Mouse (Mus musculus): ENCODE measurements at regions not wholly inside any gene's neighbourhood (a gene's known extent, or its start where the extent isn't known, plus 50 kb on each side); places are given as distances from the start of the nearest gene placed in this dataset.

GRCm38 (mm10) chr9:101555011-101555673 is 303.5 kb upstream of the Ppp2r3a start:
- DNase-seq (ENCODE audit: low spot score in 2 of 2): no peak

GRCm38 (mm10) chr9:101552789-101553188 is 301.2 kb upstream of the Ppp2r3a start:
- DNase-seq (ENCODE audit: low spot score in 2 of 2): no peak

DNA sequence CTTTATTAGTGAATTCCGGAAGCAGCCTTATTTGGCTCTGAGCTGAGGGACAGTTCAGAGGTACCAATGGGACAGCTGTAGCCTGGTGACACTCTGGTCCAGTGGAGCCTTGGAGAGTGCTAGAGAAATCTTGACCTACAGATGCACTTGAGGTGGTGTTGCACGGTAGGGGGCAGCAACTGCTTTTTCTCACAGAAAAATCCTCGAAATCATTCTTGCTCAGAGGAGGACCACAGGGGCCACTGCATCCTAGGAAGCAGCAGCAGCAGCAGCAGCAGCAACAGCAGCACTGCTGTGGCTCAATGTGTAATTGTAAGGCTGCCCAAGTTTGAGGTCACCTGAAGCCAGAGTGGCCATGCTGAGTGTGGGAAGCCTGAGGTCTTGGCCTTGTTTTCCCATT is 299.7 kb upstream of the Ppp2r3a start:
- no peak for DNase-seq (ENCODE audit: low spot score in 2 of 2)

DNA sequence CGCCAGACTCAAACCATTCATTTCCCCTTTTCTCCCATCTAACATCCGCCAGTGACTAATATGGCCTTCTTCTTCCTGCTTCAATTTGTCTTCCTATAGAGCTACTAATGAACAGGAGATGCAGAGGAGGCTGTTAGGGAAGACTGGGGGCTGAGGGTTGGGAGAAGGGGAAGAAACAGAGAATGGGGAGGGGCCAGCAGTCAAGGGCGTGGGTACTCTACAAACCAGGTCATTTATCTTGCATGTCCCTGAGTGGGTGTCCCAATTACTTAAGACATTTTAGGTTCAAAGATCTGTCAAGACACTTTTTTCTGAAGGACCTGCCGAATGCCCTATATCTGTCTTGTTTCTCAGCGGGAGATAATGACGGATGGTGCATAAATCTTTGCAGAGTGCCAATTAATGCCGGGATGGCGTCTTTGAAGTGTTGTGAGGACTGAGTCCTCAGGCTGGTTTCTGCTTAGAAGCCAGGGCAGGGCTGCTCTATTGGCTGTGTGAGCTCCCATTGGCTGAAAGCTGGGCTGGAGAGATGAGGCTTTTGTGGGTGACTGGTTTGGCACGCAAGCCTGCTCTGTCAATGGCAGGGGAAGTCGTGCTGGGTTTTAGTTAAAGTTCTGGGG is 294.7 kb upstream of the Ppp2r3a start:
- peak in 1 of 2 experiments; percentile 6 for DNase-seq (ENCODE audit: low spot score in 2 of 2)

- DNase-seq (ENCODE audit: low spot score in 2 of 2): no peak
Observed at GRCm38 (mm10) chr9:101518137-101518536, 266.5 kb upstream of the Ppp2r3a start.

DNA sequence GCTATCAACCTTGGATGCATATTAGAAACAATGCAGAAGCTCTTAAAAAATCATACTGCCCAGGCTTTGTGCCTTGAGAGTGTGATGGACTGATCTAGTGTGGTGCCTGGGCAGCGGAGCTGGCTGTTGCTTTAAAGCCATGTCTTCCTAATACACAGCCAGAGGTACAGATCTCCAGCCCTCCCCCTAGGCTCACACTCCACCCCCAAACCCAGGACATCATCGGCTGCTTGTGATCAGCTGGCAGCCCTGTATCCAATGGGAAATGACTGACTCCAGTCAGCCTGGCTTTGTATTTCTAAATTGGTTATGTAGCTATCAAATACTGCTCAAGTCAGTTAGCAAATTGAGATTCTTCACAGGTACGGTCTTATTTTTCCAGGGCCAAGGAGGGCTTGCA is 259.2 kb upstream of the Ppp2r3a start:
- DNase-seq (ENCODE audit: low spot score in 2 of 2): no peak

DNA sequence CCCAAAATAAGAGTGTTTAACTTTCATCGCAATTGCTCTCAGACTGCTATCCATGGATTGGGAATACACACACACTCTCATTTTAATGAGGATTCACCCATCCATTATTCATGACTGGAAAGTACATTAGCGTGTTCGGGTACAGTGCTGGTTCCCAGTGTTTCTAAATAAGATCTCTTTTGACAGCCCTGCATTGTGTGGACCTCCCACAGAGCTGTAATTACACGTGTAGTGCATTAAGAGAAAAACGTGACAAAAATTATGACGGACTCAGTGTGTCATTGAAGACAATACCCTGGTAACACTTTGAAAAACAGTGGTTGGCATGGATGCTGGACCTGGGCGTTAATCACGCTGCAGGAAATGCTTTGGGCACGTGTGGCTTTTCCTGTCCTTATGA is 257.6 kb upstream of the Ppp2r3a start:
- no peak for DNase-seq (ENCODE audit: low spot score in 2 of 2)

GRCm38 (mm10) chr9:101507023-101507690 is 255.6 kb upstream of the Ppp2r3a start:
- DNase-seq (ENCODE audit: low spot score in 2 of 2): no peak

DNA sequence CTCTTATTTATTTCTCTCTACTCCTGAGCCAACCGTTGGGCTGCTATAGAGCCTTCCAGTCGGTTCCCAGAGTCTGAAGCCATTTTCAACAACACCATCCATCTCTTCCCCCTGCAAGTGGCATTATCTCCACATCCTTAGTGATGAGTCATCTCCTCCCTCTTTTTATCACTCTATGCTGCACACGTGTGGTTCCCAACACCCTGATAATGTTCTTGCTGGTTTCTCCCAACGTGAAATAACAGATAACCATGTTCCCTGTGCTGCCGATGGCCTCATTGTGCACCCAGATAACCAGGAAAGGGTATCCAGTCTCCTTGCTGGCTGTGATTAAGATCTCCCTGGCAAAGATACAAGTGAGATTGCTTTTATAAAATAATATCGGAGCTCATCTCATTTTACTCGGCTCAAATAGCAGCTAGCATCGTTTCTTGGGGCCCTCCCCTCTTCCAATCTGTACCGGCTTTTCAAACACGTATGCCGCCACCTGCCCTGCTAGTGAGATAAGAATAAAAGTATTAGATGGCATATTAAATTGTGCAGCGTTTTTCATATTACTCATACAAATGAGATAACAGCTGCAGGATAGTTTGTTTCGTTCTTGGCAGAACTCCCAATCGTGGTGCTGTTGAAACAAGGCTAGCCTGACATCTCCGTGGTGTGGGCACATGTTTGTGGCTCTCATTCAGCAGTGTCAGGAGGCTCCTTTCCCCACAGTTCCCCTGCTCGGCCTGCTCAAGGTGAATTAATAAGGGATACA is 250.3 kb upstream of the Ppp2r3a start:
- DNase-seq (ENCODE audit: low spot score in 2 of 2): peak; percentile 4 to 17

DNA sequence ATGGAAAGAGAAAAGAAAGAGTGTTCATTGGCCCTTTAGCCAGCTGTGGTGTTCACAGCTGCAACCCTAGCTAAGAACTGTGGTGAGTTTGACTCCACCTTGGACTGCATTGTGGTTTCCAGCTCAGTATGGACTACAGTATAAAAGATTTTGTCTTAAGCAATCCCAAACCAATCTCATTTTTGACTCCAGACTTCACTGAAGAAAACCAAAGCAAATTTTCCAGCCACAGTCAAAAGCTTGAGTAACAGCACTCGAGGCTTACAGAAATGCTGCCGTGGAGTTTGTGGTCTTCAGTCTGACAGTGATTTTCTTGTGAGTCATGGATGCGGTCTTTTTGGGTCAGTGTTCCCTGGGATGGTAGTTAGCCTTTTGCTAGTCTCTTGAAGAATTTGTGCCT is 249.4 kb upstream of the Ppp2r3a start:
- DNase-seq (ENCODE audit: low spot score in 2 of 2): no peak

GRCm38 (mm10) chr9:101498721-101499120 is 247.1 kb upstream of the Ppp2r3a start:
- no peak for DNase-seq (ENCODE audit: low spot score in 2 of 2)

DNA sequence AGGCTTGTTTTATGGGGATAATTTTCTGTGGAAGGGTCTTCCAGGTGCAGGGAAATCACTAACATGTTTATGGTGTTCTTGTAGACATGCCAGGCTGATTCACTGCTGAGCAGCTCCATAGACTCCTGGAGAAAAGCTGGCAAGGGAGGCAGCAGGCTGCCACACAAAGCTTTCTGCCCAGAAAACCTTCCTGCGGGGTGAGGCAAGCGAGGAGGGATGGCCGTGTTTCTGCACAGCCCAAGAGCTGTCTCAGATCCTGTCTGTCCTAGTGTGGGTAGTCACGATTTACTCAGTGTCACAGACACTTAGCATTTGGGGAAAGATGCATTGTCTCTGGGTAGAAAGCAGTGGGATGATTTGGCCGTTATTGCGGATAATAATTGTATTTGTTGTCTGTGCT is 244.2 kb upstream of the Ppp2r3a start:
- peak in 1 of 2 experiments; percentile 11 for DNase-seq (ENCODE audit: low spot score in 2 of 2)

DNA sequence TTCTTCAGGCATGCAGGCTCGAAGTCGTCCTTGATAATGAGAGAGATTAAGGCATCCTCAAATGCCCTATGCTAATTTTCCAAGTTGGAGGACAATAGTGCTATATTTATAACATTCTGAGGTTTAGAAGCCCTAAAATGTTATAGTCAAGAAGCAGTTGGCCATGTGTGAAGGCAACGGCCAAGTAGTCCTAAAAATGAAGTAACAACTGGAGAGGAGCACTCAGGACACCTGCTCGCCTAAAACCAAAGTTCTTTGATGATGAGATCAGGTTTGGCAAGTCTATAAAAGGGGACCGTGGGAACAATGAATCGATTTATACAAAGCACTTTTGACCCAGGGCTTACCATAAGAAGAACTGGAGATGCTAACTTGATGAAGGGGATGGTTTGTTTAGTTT is 237.4 kb upstream of the Ppp2r3a start:
- DNase-seq (ENCODE audit: low spot score in 2 of 2): no peak

DNA sequence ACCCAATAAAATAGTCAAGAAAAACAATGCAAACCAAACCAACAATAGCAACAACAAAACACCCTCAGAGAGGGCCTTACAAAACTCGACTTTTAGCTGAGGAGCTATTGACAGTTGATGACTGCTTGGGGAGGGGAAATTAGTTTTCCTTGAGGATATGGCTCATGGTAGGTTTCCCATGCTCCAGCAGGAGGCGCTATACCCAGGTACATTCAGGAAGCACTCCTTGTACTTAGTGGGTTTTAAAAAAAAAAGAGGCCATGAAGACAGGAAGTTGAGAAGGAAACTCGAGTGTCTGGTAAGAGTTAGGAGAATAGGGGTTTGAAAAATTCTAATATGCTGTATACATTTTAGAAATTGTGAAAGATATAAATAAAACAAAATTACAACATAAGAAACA is 224.6 kb upstream of the Ppp2r3a start:
- DNase-seq (ENCODE audit: low spot score in 2 of 2): no peak

DNA sequence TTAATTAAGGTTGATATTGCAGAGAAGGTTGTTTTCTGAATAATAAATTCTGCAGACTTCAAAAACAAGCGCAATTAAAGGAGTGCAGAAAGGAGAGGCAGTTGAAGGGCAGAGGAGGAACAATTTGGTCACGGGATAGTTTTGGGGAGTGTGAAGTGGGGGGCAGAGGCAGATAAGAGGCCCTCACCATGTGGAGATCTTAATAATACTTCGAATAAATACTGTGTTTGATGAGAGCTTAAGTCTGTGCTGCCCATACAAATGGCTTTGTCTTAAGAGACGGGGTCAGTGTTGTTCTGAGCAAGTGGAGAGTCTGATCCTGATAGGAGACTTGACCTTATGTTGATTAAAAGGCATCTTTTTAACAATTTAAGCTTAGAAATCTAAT is 221.5 kb upstream of the Ppp2r3a start:
- no peak for DNase-seq (ENCODE audit: low spot score in 2 of 2)

GRCm38 (mm10) chr9:101472101-101473073 is 220.8 kb upstream of the Ppp2r3a start:
- DNase-seq (ENCODE audit: low spot score in 2 of 2): peak in 1 of 2 experiments; percentile 23

- DNase-seq (ENCODE audit: low spot score in 2 of 2): no peak
Observed at GRCm38 (mm10) chr9:101471665-101472064, 220.1 kb upstream of the Ppp2r3a start.

- no peak for DNase-seq (ENCODE audit: low spot score in 2 of 2)
Observed at GRCm38 (mm10) chr9:101469756-101470155, 218.2 kb upstream of the Ppp2r3a start.

DNA sequence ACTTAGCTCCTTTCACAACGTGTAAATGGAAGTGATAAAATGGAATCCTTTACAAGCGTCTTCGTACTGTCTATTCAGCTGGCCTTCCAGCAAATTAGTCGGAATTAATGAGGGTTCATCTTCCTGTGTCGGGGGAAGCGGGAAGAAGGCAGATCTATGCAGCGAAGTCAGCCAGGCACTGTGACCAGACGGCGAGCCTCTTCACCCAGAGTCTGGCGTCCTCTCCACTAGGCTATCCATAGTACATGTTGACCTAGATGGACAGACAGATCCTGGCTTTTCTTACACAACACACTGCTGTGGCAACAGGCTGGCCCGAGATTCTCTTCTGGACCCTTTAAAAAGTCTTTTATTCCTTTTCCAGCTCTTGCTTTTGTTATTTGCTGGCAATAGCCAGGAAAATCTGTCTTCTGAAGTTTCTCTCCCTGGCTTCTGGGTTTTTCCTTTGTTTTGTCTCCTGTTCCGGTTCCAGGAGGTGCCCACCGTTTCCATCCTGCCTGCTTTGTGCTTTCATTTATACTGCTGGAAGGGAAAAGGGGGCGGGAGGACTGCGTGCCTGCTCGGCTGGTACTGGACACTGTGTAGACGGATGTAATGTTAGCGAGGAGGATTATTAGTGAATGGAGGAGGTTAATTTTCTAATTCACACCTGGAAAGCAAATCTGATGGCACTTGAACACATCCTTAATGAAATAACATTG is 213.3 kb upstream of the Ppp2r3a start:
- no peak for DNase-seq (ENCODE audit: low spot score in 2 of 2)

- no peak for DNase-seq (ENCODE audit: low spot score in 2 of 2)
Observed at GRCm38 (mm10) chr9:101458947-101459627, 207.5 kb upstream of the Ppp2r3a start.
